Mouse (Mus musculus) heart, postnatal 0 days (tissue): ENCODE results near the gene Mgll.

Experiments used
- CTCF ChIP-seq: IDR thresholded peaks from 2 replicates; pipeline ENCODE4 v1.5.1; 2016; ENCODE audit warnings: antibody characterized with exemption, control low read depth, low read depth
- EP300 ChIP-seq: IDR thresholded peaks from 2 replicates; pipeline ENCODE4 v1.6.1; 2016; ENCODE audit warnings: antibody characterized with exemption, low read depth

DNA sequence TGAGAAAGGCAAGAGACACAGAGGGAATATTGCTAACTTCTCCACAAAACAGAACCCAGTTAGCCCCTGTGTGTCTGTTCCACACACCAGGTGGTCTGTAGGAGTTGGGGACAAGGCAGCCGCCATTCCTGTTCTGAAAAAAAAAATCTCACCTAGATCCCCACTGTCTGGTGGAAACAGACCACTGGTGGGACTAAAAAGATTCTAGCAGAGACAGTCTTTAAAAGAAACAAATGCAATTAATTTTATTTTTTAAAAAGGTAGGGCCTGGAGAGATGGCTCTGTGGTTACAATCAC, 15.0 kb upstream of the Mgll start:
- TF ChIP-seq CTCF (no peak), EP300 (no peak)
